Mouse (Mus musculus) myocyte (in vitro differentiated cells): ENCODE results near the gene Macrod2. TPM values are rescaled to one million over a fixed set of nuclear protein-coding genes. Genes with fewer than 3 reads are reported as not detected.

Source experiments
- H3K27me3 ChIP-seq: one replicate; pipeline ENCODE4 v1.6.1; 2011; ENCODE audit not compliant: control insufficient read depth, insufficient read depth, insufficient read length
- H3K36me3 ChIP-seq: one replicate; pipeline ENCODE4 v1.6.1; 2011; ENCODE audit not compliant: control insufficient read depth, insufficient read depth
- H3K4me2 ChIP-seq: one replicate; pipeline ENCODE4 v1.6.1; 2011; ENCODE audit warnings: low read depth, control low read depth
- H3K4me3 ChIP-seq: one replicate; pipeline ENCODE4 v1.5.1; 2011; ENCODE audit warnings: mild to moderate bottlenecking, control low read depth, moderate library complexity
- H3K79me2 ChIP-seq: one replicate; pipeline ENCODE4 v1.6.1; 2011; ENCODE audit not compliant: control insufficient read depth, insufficient read depth
- H3ac ChIP-seq: one replicate; pipeline ENCODE4 v1.6.1; 2011; ENCODE audit not compliant: control insufficient read depth, insufficient read length
- CEBPB ChIP-seq: IDR thresholded peaks from 2 replicates; pipeline ENCODE4 v1.6.1; 2011; ENCODE audit warnings: mild to moderate bottlenecking, moderate library complexity; ENCODE audit not compliant: poor library complexity, insufficient read depth, severe bottlenecking
- E2F4 ChIP-seq: IDR thresholded peaks from one replicate; pipeline ENCODE4 v1.6.1; 2011; ENCODE audit warnings: mild to moderate bottlenecking, control low read depth, moderate library complexity; ENCODE audit not compliant: insufficient read depth
- MAX ChIP-seq: IDR thresholded peaks from one replicate; pipeline ENCODE4 v1.6.1; 2011; ENCODE audit warnings: low read depth, mild to moderate bottlenecking, control low read depth
- MYOD1 ChIP-seq, 3 experiments: IDR thresholded peaks; one replicate each; pipeline ENCODE4 v1.6.1; 2011; ENCODE audit warnings: control low read depth in 2 of 3, low read depth in 2 of 3, mild to moderate bottlenecking in 2 of 3, moderate library complexity in 1 of 3; ENCODE audit not compliant: insufficient read length in 2 of 3, control insufficient read depth in 1 of 3
- MYOG ChIP-seq, 3 experiments: IDR thresholded peaks; one replicate each; pipeline ENCODE4 v1.6.1; 2011; ENCODE audit warnings: control low read depth in 2 of 3, low read depth in 2 of 3, mild to moderate bottlenecking in 2 of 3; ENCODE audit not compliant: insufficient read length in 2 of 3, control insufficient read depth in 1 of 3, insufficient read depth in 1 of 3
- POLR2A ChIP-seq: IDR thresholded peaks from one replicate; pipeline ENCODE4 v1.6.1; 2011; ENCODE audit warnings: low read depth, mild to moderate bottlenecking, control low read depth, moderate library complexity; ENCODE audit not compliant: insufficient read length
- POLR2AphosphoS2 ChIP-seq: IDR thresholded peaks from one replicate; pipeline ENCODE4 v1.6.1; 2011; ENCODE audit warnings: low read depth, control low read depth; ENCODE audit not compliant: insufficient read length
- REST ChIP-seq: IDR thresholded peaks from one replicate; pipeline ENCODE4 v1.6.1; 2011; ENCODE audit warnings: mild to moderate bottlenecking, control low read depth, moderate library complexity; ENCODE audit not compliant: insufficient read depth, insufficient read length
- SRF ChIP-seq: IDR thresholded peaks from one replicate; pipeline ENCODE4 v1.6.1; 2011; ENCODE audit warnings: low read depth; ENCODE audit not compliant: control insufficient read depth, insufficient read length
- TCF12 ChIP-seq: IDR thresholded peaks from one replicate; pipeline ENCODE4 v1.6.1; 2011; ENCODE audit warnings: mild to moderate bottlenecking, control low read depth; ENCODE audit not compliant: poor library complexity, insufficient read depth, severe bottlenecking
- TCF3 ChIP-seq: IDR thresholded peaks from one replicate; pipeline ENCODE4 v1.6.1; 2011; ENCODE audit warnings: low read depth, control low read depth; ENCODE audit not compliant: insufficient read length
- USF1 ChIP-seq: IDR thresholded peaks from one replicate; pipeline ENCODE4 v1.6.1; 2011; ENCODE audit warnings: low read depth, mild to moderate bottlenecking, control low read depth, moderate library complexity
- polyA plus RNA-seq: library from polyadenylated mRNA; unstranded; fragments of >200 nt; fragmentation: generic; extraction: Trizol; gene quantifications from one replicate; pipeline ENCODE4 v1.2.1, GENCODE M21; 2012; ENCODE audit warnings: missing spikeins

Gene Macrod2
- polyA plus RNA-seq, 1 experiment: 0.96 TPM

DNA sequence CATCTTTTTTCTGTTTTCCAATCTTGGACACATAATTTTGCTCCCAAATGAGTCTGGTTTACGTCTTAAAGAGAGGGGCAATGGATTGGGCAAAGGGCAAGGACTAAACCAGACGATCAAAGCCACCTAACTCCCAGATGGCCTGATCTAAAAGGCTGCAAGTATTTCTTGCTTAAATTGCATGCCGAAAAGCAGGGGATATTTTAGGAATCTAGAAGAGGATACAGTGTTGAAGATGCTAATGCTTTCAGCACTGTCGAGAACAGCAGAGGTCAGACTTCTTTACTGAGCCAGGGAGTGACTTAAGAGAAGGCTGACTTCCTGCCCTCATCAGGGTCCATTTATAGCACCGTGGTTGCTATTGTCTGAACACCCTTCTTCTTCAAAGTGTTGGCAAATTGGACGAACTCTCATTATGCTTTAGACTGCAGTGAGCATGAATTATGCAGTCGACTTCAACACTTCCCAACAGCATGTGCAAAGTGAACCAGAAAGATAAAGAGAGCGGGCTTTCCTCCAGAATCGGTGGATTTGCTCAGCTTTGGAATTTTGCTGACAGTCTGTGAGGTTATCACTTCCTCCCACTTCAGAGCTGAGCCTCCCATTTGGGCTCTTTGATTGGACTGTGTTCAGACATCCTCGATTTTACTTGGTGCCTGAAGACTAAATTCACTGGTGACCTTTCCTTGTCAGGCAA lies 1481.2 kb downstream of the Macrod2 start:
- H3K79me2 ChIP-seq: no peaks in the 10 kb centered on the region
- TF ChIP-seq USF1 (no peak), TCF12 (no peak), TCF3 (no peak)
- H3K4me2 ChIP-seq: no peak overlapping the region
- H3K4me3 ChIP-seq: no peak overlapping the region
- no peaks in the 10 kb centered on the region for H3K27me3 ChIP-seq
- H3ac ChIP-seq: no peak overlapping the region
- H3K36me3 ChIP-seq: no peaks in the 10 kb centered on the region

DNA sequence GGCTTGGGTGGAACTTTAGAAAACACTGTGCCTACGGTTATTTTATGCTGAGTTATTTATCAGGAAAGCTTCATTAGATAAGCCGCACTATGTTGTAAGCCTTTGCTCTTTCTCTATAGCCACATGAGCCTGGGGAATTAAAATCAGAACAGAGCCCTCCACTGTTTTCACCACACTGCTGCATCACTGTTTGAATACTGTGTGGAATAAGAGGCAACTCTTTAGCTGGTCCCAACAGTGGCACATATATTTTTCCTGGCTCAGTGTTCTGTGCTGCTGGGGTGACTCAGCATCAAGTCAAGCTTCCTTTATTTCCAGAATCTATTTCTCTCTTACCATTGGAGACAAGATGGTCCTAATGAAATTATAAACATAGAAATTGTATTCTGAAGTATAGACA lies 1481.8 kb downstream of the Macrod2 start:
- H3K79me2 ChIP-seq: no peaks in the 10 kb centered on the region
- no peaks in the 10 kb centered on the region for H3K36me3 ChIP-seq
- TF ChIP-seq REST (no peak), SRF (no peak), MAX (no peak), E2F4 (no peak), MYOG (IDR thresholded peaks at IDR 0.05; ENCODE audit: control insufficient read depth in 1 of 3, insufficient read depth in 1 of 3, insufficient read length in 2 of 3, low read depth in 2 of 3) (no peak), MYOD1 (IDR thresholded peaks at IDR 0.05; ENCODE audit: control insufficient read depth in 1 of 3, insufficient read length in 2 of 3, low read depth in 2 of 3) (no peak), CEBPB (no peak), TCF12 (no peak), TCF3 (no peak), POLR2A (no peak), USF1 (no peak), POLR2AphosphoS2 (no peak)
- H3ac ChIP-seq: no peak overlapping the region
- no peak overlapping the region for H3K4me3 ChIP-seq
- no peaks in the 10 kb centered on the region for H3K27me3 ChIP-seq
- no peak overlapping the region for H3K4me2 ChIP-seq

GRCm38 (mm10) chr2:141878473-141878872 lies 1483.4 kb downstream of the Macrod2 start:
- no peak overlapping the region for H3K4me2 ChIP-seq
- H3K79me2 ChIP-seq: no peaks in the 10 kb centered on the region
- H3K36me3 ChIP-seq: no peaks in the 10 kb centered on the region
- no peak overlapping the region for H3ac ChIP-seq
- TF ChIP-seq TCF3 (no peak), CEBPB (no peak), MAX (no peak), POLR2A (no peak), E2F4 (no peak), TCF12 (no peak), MYOG (IDR thresholded peaks at IDR 0.05; ENCODE audit: control insufficient read depth in 1 of 3, insufficient read depth in 1 of 3, insufficient read length in 2 of 3, low read depth in 2 of 3) (no peak), POLR2AphosphoS2 (no peak), SRF (no peak), MYOD1 (IDR thresholded peaks at IDR 0.05; ENCODE audit: control insufficient read depth in 1 of 3, insufficient read length in 2 of 3, low read depth in 2 of 3) (no peak)
- H3K27me3 ChIP-seq: no peaks in the 10 kb centered on the region
- no peak overlapping the region for H3K4me3 ChIP-seq

DNA sequence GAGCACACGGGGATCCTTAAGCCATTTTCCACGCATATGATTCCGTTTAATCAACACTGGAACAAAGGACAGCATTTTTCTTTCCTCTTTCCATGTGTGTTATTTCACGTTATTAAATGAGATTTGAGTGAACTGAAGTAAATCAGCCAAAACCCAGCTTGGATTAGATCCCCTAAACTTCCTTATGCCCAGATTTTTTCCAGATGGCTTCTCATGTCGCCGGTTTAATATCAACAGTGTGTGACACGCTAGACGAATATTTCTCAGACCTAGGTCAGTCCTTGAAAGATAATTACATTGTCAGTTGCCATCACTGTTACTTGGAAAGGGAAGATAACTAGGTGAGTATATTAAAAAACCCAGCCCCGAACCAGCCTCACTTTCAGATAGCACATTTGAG lies 1484.6 kb downstream of the Macrod2 start:
- no peaks in the 10 kb centered on the region for H3K36me3 ChIP-seq
- H3K4me3 ChIP-seq: no peak overlapping the region
- no peak for TF ChIP-seq USF1
- no peak for TF ChIP-seq CEBPB
- no peak for TF ChIP-seq E2F4
- no peak for TF ChIP-seq TCF3
- TF ChIP-seq MYOD1 (IDR thresholded peaks at IDR 0.05; ENCODE audit: control insufficient read depth in 1 of 3, insufficient read length in 2 of 3, low read depth in 2 of 3): no peak
- TF ChIP-seq REST: no peak
- no peak for TF ChIP-seq MYOG (IDR thresholded peaks at IDR 0.05; ENCODE audit: control insufficient read depth in 1 of 3, insufficient read depth in 1 of 3, insufficient read length in 2 of 3, low read depth in 2 of 3)
- no peak for TF ChIP-seq POLR2A
- no peak for TF ChIP-seq POLR2AphosphoS2
- TF ChIP-seq TCF12: no peak
- no peak for TF ChIP-seq MAX
- no peak for TF ChIP-seq SRF
- no peak overlapping the region for H3K4me2 ChIP-seq
- H3K79me2 ChIP-seq: no peaks in the 10 kb centered on the region
- no peaks in the 10 kb centered on the region for H3K27me3 ChIP-seq
- no peak overlapping the region for H3ac ChIP-seq

DNA sequence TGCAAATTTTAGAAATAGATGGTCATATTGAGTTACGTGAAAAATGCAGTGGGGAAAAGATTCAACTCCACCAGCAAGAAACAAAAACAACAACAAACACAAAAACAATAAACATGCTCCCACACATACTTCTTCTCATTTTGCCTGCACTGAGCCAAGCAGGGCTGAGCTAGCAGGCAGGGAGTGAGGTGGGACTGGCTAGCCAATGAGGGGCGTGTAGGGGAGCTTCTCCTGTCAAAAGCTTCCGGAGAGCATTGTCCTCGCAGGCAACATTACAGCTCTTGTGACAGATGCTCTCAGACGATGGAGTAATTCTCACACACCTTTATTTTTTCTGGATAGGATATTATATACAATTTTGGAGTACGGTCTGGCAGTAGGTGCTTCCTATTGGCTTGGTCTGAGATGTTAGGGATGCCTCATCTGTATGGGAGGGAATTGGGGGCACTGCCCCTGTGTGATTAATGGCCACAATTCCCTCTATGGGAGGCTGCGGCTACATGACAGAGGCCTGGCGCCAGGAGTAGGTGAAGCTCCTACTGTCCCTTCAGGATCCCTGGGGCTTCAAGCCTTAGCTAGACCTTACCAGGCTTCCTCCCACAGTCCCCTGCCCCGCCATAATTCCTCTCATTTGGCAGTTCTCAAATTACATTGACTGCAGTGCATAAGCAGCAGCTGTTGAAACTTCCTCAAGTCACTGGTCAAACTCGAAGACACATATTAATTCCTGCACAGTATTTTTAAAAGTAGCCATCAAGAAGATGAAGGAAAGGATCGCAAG lies 1491.8 kb downstream of the Macrod2 start:
- Histone ChIP-seq H3K36me3 (no peaks in the 10 kb centered on the region), H3K79me2 (no peaks in the 10 kb centered on the region), H3K27me3 (no peaks in the 10 kb centered on the region), H3K4me3 (no peak overlapping the region), H3K4me2 (no peak overlapping the region), H3ac (no peak overlapping the region)
- TF ChIP-seq MAX (no peak), TCF3 (no peak), CEBPB (no peak), SRF (no peak), USF1 (no peak), REST (no peak), MYOD1 (IDR thresholded peaks at IDR 0.05; ENCODE audit: control insufficient read depth in 1 of 3, insufficient read length in 2 of 3, low read depth in 2 of 3) (no peak), TCF12 (no peak), MYOG (IDR thresholded peaks at IDR 0.05; ENCODE audit: control insufficient read depth in 1 of 3, insufficient read depth in 1 of 3, insufficient read length in 2 of 3, low read depth in 2 of 3) (no peak), E2F4 (no peak), POLR2A (no peak), POLR2AphosphoS2 (no peak)
